Mouse (Mus musculus) liver, postnatal 0 days (tissue): Measurements from ENCODE around the gene Tlr8. TPM values are rescaled to one million over a fixed set of nuclear protein-coding genes. Genes with fewer than 3 reads are reported as not detected.
A peak's percentile ranks its signal among the peaks of the same experiment; 100 is the strongest.

Experiments used
- ATAC-seq: fragments of 200-750 bp; cut with Nextera tagmentation; 2 replicates; pipeline ENCODE4 v1.8.0; 2017; ENCODE audit warnings: mild to moderate bottlenecking, moderate library complexity
- DNase-seq: peaks from one replicate; pipeline ENCODE4 v3.0.0-alpha.2; 2016
- H3K27ac ChIP-seq: fragments of 300-500 bp; sonication (generic); 2 replicates; pipeline ENCODE4 v1.5.1; 2014; ENCODE audit warnings: antibody characterized with exemption, moderate library complexity, mild to moderate bottlenecking, low read depth
- H3K27me3 ChIP-seq: fragments of 300-500 bp; sonication (generic); 2 replicates; pipeline ENCODE4 v1.6.1; 2014; ENCODE audit warnings: low read length, control low read depth, mixed read lengths; ENCODE audit not compliant: insufficient read depth
- H3K36me3 ChIP-seq: fragments of 300-500 bp; sonication (generic); replicated peaks from 2 replicates; pipeline ENCODE4 v1.6.1; 2014; ENCODE audit warnings: mild to moderate bottlenecking, control low read depth, low read length, moderate library complexity, mixed read lengths; ENCODE audit not compliant: insufficient read depth
- H3K4me1 ChIP-seq: fragments of 300-500 bp; sonication (generic); 2 replicates; pipeline ENCODE4 v1.6.1; 2014; ENCODE audit warnings: antibody characterized with exemption, mild to moderate bottlenecking, control low read depth; ENCODE audit not compliant: insufficient read depth
- H3K4me2 ChIP-seq: fragments of 300-500 bp; sonication (generic); 2 replicates; pipeline ENCODE4 v1.6.1; 2014; ENCODE audit warnings: low read depth, mild to moderate bottlenecking, low read length, moderate library complexity, mixed read lengths
- H3K4me3 ChIP-seq: fragments of 300-500 bp; sonication (generic); 2 replicates; pipeline ENCODE4 v1.5.1; 2014; ENCODE audit warnings: low read depth, low read length
- H3K9ac ChIP-seq: fragments of 300-500 bp; sonication (generic); replicated peaks from 2 replicates; pipeline ENCODE4 v1.6.1; 2014; ENCODE audit warnings: mild to moderate bottlenecking, moderate library complexity
- H3K9me3 ChIP-seq: fragments of 300-500 bp; sonication (generic); 2 replicates; pipeline ENCODE4 v1.6.1; 2016; ENCODE audit warnings: mild to moderate bottlenecking, control low read depth, low read length, mixed read lengths
- CTCF ChIP-seq: sonication (generic); IDR thresholded peaks from 2 replicates; pipeline ENCODE4 v1.5.1; 2016; ENCODE audit warnings: antibody characterized with exemption, low read depth
- EP300 ChIP-seq: IDR thresholded peaks from 2 replicates; pipeline ENCODE4 v1.6.1; 2016; ENCODE audit warnings: antibody characterized with exemption, low read depth, mild to moderate bottlenecking
- WGBS: fragments of 180-500 bp; shearing (Covaris S2); extraction: QIAGEN DNeasy Blood & Tissue Kit; methylation state at CpG from one replicate; pipeline ENCODE4 v1.1.7; 2014; ENCODE audit not compliant: insufficient replicate concordance; 5-methylcytosine and 5-hydroxymethylcytosine counted together
- polyA plus RNA-seq: library from polyadenylated mRNA; unstranded; fragments of >200 nt; fragmentation: Nextera tagmentation; extraction: Ambion mirVana; gene quantifications from 2 replicates; pipeline ENCODE4 v1.2.1, GENCODE M21; 2015

The Tlr8 gene
- polyA plus RNA-seq, 1 experiment from 2014 or later, result 0.96 TPM

DNA sequence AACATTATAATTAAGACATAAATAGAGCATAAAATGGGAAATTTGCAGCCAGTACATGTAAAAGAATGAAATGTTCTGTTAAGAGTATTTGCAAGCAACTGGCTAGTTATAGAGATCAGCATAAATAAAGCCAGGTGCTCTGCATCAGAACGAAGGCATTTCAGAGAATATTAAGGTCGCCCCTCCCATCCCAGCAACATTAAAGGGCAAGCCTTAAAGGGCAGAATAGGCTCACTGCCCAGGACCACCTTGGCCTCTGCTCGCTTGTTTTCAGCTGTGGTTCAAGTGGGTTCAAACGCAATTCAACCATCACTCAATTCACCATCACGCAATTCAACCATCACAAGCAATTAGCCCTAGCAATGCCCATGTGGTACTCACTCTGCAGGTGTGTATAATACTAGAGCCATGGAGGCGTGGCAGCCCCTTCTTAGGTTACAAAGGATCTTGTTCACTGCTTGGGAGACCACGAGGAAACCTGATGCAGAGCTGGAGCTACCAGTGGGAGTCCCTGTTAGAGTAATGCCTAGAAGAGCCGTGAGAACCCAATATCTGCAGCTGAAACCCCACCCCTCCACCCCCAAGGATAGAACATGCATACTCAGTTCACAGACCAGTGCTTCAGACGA is 24.7 kb downstream of the Tlr8 start:
- Histone ChIP-seq H3K27me3 (no peaks in the 10 kb centered on the region), H3K4me2 (no peak overlapping the region), H3K4me1 (no peaks in the 10 kb centered on the region), H3K27ac (no peak overlapping the region), H3K4me3 (no peak overlapping the region), H3K36me3 (no peaks in the 10 kb centered on the region), H3K9ac (no peak overlapping the region), H3K9me3 (no peaks in the 10 kb centered on the region)
- ATAC-seq (no peak), DNase-seq (no peak)
- TF ChIP-seq EP300 (no peak), CTCF (no peak)
- WGBS, result 59% methylated on average over 9 of the region's 9 CpGs

DNA sequence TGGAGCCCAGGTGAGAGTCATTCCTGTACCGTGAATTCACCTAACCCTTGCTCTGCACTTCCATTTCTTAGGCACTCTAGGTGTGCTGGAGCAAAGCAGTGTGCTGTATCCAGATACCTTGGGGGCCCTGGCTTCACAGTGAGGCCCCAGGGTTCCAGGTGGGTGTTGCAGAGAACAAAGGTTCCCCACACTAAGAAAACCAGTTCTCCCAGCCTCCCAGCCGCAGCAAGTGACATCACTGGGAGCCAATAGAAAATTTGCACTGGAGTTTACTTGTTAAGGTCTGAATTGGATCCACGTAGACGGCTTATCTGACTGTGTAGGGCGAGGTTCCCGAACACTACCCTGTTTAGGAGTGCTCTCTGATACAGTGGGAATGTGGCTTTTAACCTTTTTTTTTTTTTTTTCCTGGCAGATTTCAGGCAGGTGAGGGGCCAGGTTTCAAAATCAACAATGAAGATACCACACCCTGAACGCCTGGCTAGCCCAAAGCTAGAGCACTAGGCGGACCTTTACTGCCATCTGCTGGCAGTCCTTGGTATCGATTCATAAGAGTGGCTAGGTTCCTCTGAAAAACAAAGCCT is 30.9 kb downstream of the Tlr8 start:
- Histone ChIP-seq H3K4me2 (no peak overlapping the region), H3K9ac (no peak overlapping the region)

GRCm38 (mm10) chrX:167231150-167231549 is 33.0 kb downstream of the Tlr8 start:
- Histone ChIP-seq H3K4me3 (no peak overlapping the region), H3K4me1 (no peaks in the 10 kb centered on the region), H3K9me3 (no peaks in the 10 kb centered on the region), H3K27me3 (no peaks in the 10 kb centered on the region), H3K36me3 (no peaks in the 10 kb centered on the region), H3K9ac (no peak overlapping the region), H3K27ac (no peak overlapping the region), H3K4me2 (no peak overlapping the region)
- WGBS, result 43% methylated on average over 8 of the region's 8 CpGs
- ATAC-seq (peak; percentile 34), DNase-seq (peak; percentile 17)
- no peak for TF ChIP-seq EP300
- TF ChIP-seq CTCF, result no peak

More for the DNA sequence above, 30.9 kb downstream of the Tlr8 start:
- Histone ChIP-seq H3K27me3 (no peaks in the 10 kb centered on the region), H3K4me1 (no peaks in the 10 kb centered on the region), H3K36me3 (no peaks in the 10 kb centered on the region), H3K27ac (no peak overlapping the region), H3K4me3 (no peak overlapping the region), H3K9me3 (no peaks in the 10 kb centered on the region)
- no peak for ATAC-seq
- DNase-seq, result peak; percentile 67
- TF ChIP-seq CTCF, result peak; percentile 82
- no peak for TF ChIP-seq EP300
- 39% methylated on average over 9 of the region's 9 CpGs for WGBS

GRCm38 (mm10) chrX:167229819-167230218 is 34.3 kb downstream of the Tlr8 start:
- no peak for ATAC-seq
- Histone ChIP-seq H3K4me1 (no peaks in the 10 kb centered on the region), H3K27ac (0 out of 2 replicates have a peak overlapping the region, but pooled peaks have one; percentile 6), H3K9me3 (no peaks in the 10 kb centered on the region), H3K4me3 (no peak overlapping the region), H3K36me3 (no peaks in the 10 kb centered on the region), H3K27me3 (no peaks in the 10 kb centered on the region), H3K9ac (no peak overlapping the region), H3K4me2 (no peak overlapping the region)
- TF ChIP-seq CTCF, result no peak
- TF ChIP-seq EP300, result no peak
- 55% methylated on average over 1 of the region's 1 CpGs for WGBS
- DNase-seq, result no peak

DNA sequence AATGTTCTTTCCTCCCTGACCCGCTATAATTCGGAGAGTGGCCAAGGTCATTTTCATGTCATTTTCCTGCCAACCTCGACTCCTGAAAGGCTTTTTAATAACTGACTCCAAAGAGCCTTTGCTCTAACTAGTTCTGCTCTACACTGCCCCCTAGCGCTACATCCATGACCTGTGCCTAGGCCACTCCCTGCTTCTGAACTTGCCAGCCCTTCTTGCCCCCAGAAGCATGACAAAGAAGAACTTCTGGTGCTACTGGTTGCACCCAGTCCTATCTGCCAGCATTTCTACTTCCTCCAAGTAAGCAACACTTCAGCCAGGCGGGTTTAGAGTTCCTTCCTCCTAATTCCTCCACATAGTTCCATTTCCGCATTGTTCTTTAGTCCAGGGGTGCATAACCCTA is 34.9 kb downstream of the Tlr8 start:
- 0 out of 2 replicates have a peak overlapping the region, but pooled peaks have one; percentile 6 for H3K27ac ChIP-seq
- TF ChIP-seq CTCF, result peak; percentile 63
- TF ChIP-seq EP300, result no peak; the same call in 1 of the 2 replicates
- ATAC-seq (peak; percentile 49; the same call in 1 of the 2 replicates), DNase-seq (peak; percentile 70)
- H3K4me3 ChIP-seq, result no peak overlapping the region
- no peak overlapping the region for H3K4me2 ChIP-seq
- no peaks in the 10 kb centered on the region for H3K27me3 ChIP-seq
- 33% methylated on average over 6 of the region's 6 CpGs for WGBS
- no peak overlapping the region for H3K9ac ChIP-seq
- H3K9me3 ChIP-seq, result no peaks in the 10 kb centered on the region
- H3K4me1 ChIP-seq, result no peaks in the 10 kb centered on the region
- no peaks in the 10 kb centered on the region for H3K36me3 ChIP-seq

DNA sequence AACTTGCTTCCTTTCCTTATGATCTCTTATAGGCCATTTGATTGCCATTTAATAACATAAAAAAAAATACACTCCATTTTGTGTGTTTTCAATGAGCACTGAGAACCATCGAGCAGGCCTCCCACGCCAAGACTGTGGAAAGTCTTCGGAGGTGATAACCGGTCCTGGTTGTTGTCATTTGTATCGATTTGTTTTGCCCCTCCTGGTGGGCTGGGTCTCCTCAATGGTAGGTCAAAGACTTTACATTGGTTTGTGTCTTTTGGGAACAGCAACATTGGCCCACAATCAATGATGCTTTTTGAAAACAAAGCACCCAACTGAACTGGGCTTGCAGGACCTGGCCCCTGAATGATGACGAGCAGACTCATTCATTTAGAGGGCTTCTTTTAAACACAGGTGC is 36.4 kb downstream of the Tlr8 start:
- Histone ChIP-seq H3K9ac (no peak overlapping the region), H3K9me3 (no peaks in the 10 kb centered on the region), H3K4me3 (no peak overlapping the region), H3K4me2 (0 out of 2 replicates have a peak overlapping the region, but pooled peaks have one; percentile 11), H3K36me3 (no peaks in the 10 kb centered on the region), H3K27ac (peak overlapping the region; percentile 76; the same call in 1 of the 2 replicates), H3K4me1 (no peaks in the 10 kb centered on the region), H3K27me3 (no peaks in the 10 kb centered on the region)
- DNase-seq, result no peak
- 72% methylated on average over 6 of the region's 6 CpGs for WGBS
- TF ChIP-seq EP300 (no peak), CTCF (no peak)
- no peak for ATAC-seq
